Mouse (Mus musculus) lung, adult 2 months (tissue): ENCODE measurements around the gene Platr25.
"Not testable (repeated sequence)": the region's sequence is repeated elsewhere in the genome, so short reads cannot be mapped to it uniquely, and the experiment has no call there.

Experiments used
- CTCF ChIP-seq: fragments of 200-500 bp; IDR thresholded peaks from 2 replicates; pipeline ENCODE4 v1.5.1; 2011; ENCODE audit warnings: mild to moderate bottlenecking, low read length, control low read depth; ENCODE audit not compliant: insufficient read depth
- POLR2A ChIP-seq: fragments of 200-500 bp; IDR thresholded peaks from 2 replicates; pipeline ENCODE4 v1.6.1; 2011; ENCODE audit warnings: low read depth, mild to moderate bottlenecking, control low read depth, low read length, borderline replicate concordance; ENCODE audit errors: extremely low read depth

DNA sequence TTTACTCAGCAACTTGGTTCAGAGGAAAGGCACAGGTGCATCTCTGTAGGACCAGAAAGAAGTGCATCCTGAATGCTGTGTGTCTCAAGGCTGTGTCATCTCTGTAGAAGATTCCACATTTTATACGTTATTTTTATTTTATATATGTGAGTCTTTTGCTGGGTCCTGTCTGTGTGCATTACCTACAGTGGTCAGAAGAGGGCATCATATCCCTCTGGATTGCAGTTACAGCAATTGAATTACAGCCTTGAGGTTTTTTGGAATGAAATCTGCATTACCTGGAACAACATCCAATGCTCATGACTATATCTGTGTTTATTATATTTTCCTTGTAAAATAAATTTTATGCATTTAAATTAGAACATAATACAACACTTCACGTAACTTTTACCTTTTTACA, 3.3 kb upstream of the Platr25 start:
- peak; percentile 26; the same call in 1 of the 2 replicates for TF ChIP-seq CTCF
- not testable (repeated sequence) for TF ChIP-seq POLR2A
